Mouse (Mus musculus) testis, adult 10 weeks (tissue): ENCODE measurements around the gene Klk13. TPM values are rescaled to one million over a fixed set of nuclear protein-coding genes. Genes with fewer than 3 reads are reported as not detected.

Source experiments
- polyA plus RNA-seq: library from polyadenylated mRNA; stranded (reverse); fragments of 350-450 nt; fragmentation: Illumina TruSeq; extraction: RNeasy Lipid Tissue Mini Kit (QIAGEN cat#74804); gene quantifications from one replicate; pipeline ENCODE4 v1.2.3, GENCODE M21; 2014; ENCODE audit warnings: low read depth, low replicate concordance

Gene Klk13
- not detected for polyA plus RNA-seq

DNA sequence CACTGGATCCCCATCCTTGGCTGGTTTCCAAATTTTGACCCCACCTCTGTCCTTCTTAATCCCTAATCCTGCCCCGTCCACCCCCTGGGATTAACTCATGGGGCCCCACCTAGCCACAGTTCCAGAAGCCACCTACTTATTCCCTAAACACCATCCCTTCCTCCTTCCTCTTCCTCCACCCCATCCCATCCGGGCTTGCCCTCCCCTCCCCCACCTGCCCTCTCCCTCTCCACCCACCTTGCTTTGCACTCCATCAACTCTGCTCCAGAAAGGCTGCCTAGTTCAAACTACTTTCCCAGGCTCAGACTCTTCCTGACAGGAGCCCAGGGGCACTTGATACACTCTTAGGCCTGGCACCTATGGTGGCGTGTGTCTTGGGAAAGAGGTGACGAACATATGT lies at the start of gene Klk13:
Gene Klk13 (plus strand): TSS at position 301 of the 400 bp plus-strand sequence.

GRCm38 (mm10) chr7:43671809-43672580 lies 40.4 kb upstream of the Klk13 start, which contains the start of gene Ctu1:
Gene Ctu1 (plus strand): TSS chr7:43672016.

DNA sequence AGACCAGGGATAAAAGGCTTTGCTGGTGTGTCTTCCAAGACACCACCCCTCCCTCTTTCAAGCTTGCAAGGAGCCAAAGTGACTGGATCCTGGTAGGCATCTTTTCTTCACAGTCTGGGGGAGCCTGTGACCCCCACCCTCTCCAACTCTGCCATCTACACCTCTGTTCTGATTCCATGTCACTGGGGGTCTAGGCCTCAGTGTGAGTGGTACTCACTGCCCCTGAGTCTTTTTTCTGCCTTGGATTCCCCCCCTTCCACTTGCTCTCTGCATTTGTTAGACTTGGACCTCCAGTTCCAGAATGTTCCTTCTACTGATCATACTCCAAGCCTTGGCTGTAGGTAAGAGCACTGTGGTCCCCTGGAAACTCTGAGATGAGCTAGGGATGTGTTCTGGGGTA lies 22.2 kb upstream of the Klk13 start, which contains the start of gene Klk14:
Gene Klk14 (plus strand): TSS at position 301 of the 400 bp plus-strand sequence.

GRCm38 (mm10) chr7:43768597-43768996 lies 56.2 kb downstream of the Klk13 start, which contains the start of gene Klk12:
Gene Klk12 (plus strand): TSS chr7:43768897.

DNA sequence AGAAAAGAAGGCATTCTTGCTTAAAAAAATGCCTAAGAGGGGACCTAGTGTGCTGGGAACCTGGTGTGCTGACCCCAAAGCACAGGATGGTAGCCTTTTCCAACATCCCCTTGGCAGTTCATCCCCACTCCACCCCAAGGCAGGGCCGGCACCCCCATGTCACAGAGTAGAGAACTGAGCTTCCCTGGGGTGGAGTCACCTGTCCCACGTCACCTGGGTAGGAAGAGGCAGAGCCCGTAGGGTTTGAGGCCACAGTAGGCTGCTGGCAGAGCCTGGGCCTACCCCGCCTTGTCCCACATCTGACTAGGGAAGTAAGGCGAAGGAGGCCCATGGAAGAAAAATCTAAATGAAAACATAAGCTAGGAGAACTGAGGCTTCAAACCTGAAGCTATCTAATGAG lies 62.0 kb downstream of the Klk13 start, which contains the start of gene Klk11:
Gene Klk11 (plus strand): TSS at position 241 of the 400 bp plus-strand sequence.

Other genes starting within 250 kb of the Klk13 start
- 1.5 TPM for gene Vsig10l, start 249.4 kb upstream of the Klk13 start, polyA plus RNA-seq
- gene Iglon5, start 222.5 kb upstream of the Klk13 start, polyA plus RNA-seq = 0.46 TPM
- 14.5 TPM for gene 4931406B18Rik, start 206.6 kb upstream of the Klk13 start, polyA plus RNA-seq
- gene Cd33, start 168.1 kb upstream of the Klk13 start, polyA plus RNA-seq = 2.1 TPM
- 0.34 TPM for gene Zfp658, start 150.3 kb upstream of the Klk13 start, polyA plus RNA-seq
- gene Zfp719, start 133.0 kb upstream of the Klk13 start, polyA plus RNA-seq = 13.8 TPM
- gene Zfp819, start 105.4 kb upstream of the Klk13 start, polyA plus RNA-seq = 9.2 TPM
- gene Ceacam18, start 77.9 kb upstream of the Klk13 start, polyA plus RNA-seq = not detected
- 1.0 TPM for gene Siglece, start 52.4 kb upstream of the Klk13 start, polyA plus RNA-seq
- 0.24 TPM for gene Ctu1, start 40.6 kb upstream of the Klk13 start, polyA plus RNA-seq
- not detected for gene Klk14, start 22.1 kb upstream of the Klk13 start, polyA plus RNA-seq
- not detected for gene Klk12, start 56.3 kb downstream of the Klk13 start, polyA plus RNA-seq
- gene Klk11, start 62.0 kb downstream of the Klk13 start, polyA plus RNA-seq = not detected
- not detected for gene Klk10, start 68.5 kb downstream of the Klk13 start, polyA plus RNA-seq
- gene Klk9, start 79.3 kb downstream of the Klk13 start, polyA plus RNA-seq = not detected
- gene Klk8, start 85.0 kb downstream of the Klk13 start, polyA plus RNA-seq = not detected
- gene Klk7, start 98.7 kb downstream of the Klk13 start, polyA plus RNA-seq = not detected
- not detected for gene Klk6, start 111.9 kb downstream of the Klk13 start, polyA plus RNA-seq
- not detected for gene Klk5, start 129.4 kb downstream of the Klk13 start, polyA plus RNA-seq
- not detected for gene Klk4, start 168.6 kb downstream of the Klk13 start, polyA plus RNA-seq
- not detected for gene Klk15, start 221.2 kb downstream of the Klk13 start, polyA plus RNA-seq
- 120 TPM for gene Klk1b8, start 238.1 kb downstream of the Klk13 start, polyA plus RNA-seq